Mouse (Mus musculus): ENCODE results near the gene Trappc10. TPM values are rescaled to one million over a fixed set of nuclear protein-coding genes. Genes with fewer than 3 reads are reported as not detected.

The Trappc10 gene
- polyA plus RNA-seq, 1 experiment = 22.0 TPM

GRCm38 (mm10) chr10:78148834-78149766, 95.3 kb downstream of the Trappc10 start:
- H3K4me1 ChIP-seq (ENCODE audit: control insufficient read depth, insufficient read depth, low read length) = no peaks in the 10 kb centered on the region
- H3K27ac ChIP-seq (ENCODE audit: insufficient read depth, low read length) = no peak overlapping the region
- no peaks in the 10 kb centered on the region for H3K9me3 ChIP-seq (replicated peaks; ENCODE audit: control insufficient read depth, insufficient read depth, low read length, poor library complexity, severe bottlenecking)
- no peaks in the 10 kb centered on the region for H3K36me3 ChIP-seq (ENCODE audit: control insufficient read depth, insufficient read depth, low read length, poor library complexity, severe bottlenecking)
- H3K9ac ChIP-seq (ENCODE audit: low read depth, poor library complexity, severe bottlenecking) = no peak overlapping the region
- TF ChIP-seq POLR2A (IDR thresholded peaks at IDR 0.05; ENCODE audit: insufficient read depth, low read length) (no peak), EP300 (IDR thresholded peaks at IDR 0.05; ENCODE audit: insufficient read depth, low read depth, low read length) (no peak)
- no peak overlapping the region for H3K4me3 ChIP-seq (ENCODE audit: low read depth, low read length)
- no peaks in the 10 kb centered on the region for H3K27me3 ChIP-seq (ENCODE audit: control insufficient read depth, insufficient read depth, low read length, poor library complexity, severe bottlenecking)

DNA sequence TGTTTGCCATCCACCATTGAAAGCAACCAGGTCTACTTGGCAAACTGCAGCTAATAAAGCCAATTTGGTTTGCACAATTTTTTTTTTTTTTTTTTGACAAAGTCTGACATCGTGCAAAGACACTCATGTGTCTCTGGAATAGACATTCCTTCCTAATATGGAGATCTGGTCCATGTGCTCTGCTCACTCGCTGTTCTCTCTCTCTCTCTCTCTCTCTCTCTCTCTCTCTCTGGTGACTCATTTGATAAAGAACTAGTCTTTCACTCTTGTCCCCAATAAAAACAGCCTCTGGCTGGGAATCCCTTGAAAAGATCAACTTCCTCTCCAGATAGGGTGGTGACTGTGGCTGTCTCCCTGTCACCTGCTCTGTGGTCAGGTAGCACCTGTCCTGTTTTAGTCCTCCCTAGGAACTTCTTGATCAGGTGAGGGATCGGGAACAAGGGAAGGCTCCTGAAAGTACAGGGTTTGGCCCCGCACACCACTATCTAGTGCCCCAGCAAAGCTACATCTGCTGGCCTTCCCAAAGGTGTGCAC, 96.5 kb downstream of the Trappc10 start:
- Histone ChIP-seq H3K27ac (ENCODE audit: insufficient read depth, low read length) (no peak overlapping the region), H3K9me3 (replicated peaks; ENCODE audit: control insufficient read depth, insufficient read depth, low read length, poor library complexity, severe bottlenecking) (no peaks in the 10 kb centered on the region), H3K27me3 (ENCODE audit: control insufficient read depth, insufficient read depth, low read length, poor library complexity, severe bottlenecking) (no peaks in the 10 kb centered on the region), H3K4me3 (ENCODE audit: low read depth, low read length) (no peak overlapping the region), H3K36me3 (ENCODE audit: control insufficient read depth, insufficient read depth, low read length, poor library complexity, severe bottlenecking) (no peaks in the 10 kb centered on the region), H3K9ac (ENCODE audit: low read depth, poor library complexity, severe bottlenecking) (no peak overlapping the region), H3K4me1 (ENCODE audit: control insufficient read depth, insufficient read depth, low read length) (no peaks in the 10 kb centered on the region)
- no peak for TF ChIP-seq EP300 (IDR thresholded peaks at IDR 0.05; ENCODE audit: insufficient read depth, low read depth, low read length)
- no peak for TF ChIP-seq CTCF (IDR thresholded peaks at IDR 0.05; ENCODE audit: low read depth, low read length)
- TF ChIP-seq POLR2A (IDR thresholded peaks at IDR 0.05; ENCODE audit: insufficient read depth, low read length) = no peak

DNA sequence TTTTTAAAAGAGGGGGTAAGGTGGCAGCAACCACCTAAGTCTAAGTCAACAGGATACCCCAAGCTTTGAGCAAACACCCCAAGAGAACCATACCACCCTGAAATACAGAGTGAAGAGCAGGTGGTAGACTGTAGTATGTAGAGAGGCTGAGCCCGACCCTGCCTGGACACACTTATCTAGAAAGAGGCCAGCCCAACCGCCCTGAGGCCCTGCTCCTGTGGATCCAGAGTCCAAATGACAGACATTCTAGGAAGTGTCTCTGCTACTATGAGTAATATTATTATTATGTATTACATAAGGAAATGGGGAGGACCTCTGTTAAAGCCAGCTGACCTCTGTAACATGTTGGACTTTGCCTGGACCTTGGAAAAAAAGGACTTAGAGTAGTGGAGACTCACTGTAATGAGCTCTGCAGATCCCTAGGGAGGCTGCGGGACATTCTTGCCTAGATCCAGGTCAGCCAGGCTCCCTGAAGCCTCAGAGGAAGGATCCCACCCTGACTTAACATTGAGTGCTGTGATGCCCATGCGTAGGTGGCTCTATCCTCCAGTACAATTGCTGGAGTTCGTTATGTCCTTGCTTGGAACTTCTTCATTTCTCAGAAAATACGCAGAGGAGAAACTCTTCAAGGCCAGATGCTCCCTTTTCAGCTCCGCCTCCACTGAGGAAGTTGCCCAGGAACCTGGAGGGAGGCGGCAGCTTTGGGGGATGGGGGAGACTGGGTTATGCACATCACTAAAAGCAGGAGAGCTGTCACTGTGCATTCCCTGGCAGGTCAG, 100.5 kb downstream of the Trappc10 start:
- TF ChIP-seq POLR2A (IDR thresholded peaks at IDR 0.05; ENCODE audit: insufficient read depth, low read length) (no peak), EP300 (IDR thresholded peaks at IDR 0.05; ENCODE audit: insufficient read depth, low read depth, low read length) (no peak), CTCF (IDR thresholded peaks at IDR 0.05; ENCODE audit: low read depth, low read length) (no peak)
- no peaks in the 10 kb centered on the region for H3K27me3 ChIP-seq (ENCODE audit: control insufficient read depth, insufficient read depth, low read length, poor library complexity, severe bottlenecking)

DNA sequence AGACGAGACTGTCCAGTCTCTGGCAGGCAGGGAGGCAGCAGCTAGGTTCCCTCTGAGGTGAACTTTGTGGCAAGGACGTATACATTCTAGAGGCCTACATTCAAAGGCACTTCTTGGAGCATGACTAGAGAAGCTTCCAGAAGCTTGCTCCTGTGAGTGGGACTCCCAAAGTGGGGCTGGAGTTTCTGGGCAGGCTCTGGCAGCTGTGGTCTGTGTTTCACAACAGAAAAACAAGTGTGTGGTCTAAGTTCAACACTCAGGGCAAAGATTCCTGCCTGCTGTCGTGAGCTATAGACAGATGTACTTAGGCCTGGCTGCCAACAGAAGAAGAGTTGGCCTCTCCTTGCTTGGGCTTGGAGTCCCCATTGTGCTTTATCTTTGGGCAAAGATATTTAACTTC, 103.6 kb downstream of the Trappc10 start:
- Histone ChIP-seq H3K27ac (ENCODE audit: insufficient read depth, low read length) (no peak overlapping the region), H3K4me1 (ENCODE audit: control insufficient read depth, insufficient read depth, low read length) (no peaks in the 10 kb centered on the region), H3K36me3 (ENCODE audit: control insufficient read depth, insufficient read depth, low read length, poor library complexity, severe bottlenecking) (no peaks in the 10 kb centered on the region), H3K9ac (ENCODE audit: low read depth, poor library complexity, severe bottlenecking) (no peak overlapping the region), H3K27me3 (ENCODE audit: control insufficient read depth, insufficient read depth, low read length, poor library complexity, severe bottlenecking) (no peaks in the 10 kb centered on the region), H3K4me3 (ENCODE audit: low read depth, low read length) (no peak overlapping the region), H3K9me3 (replicated peaks; ENCODE audit: control insufficient read depth, insufficient read depth, low read length, poor library complexity, severe bottlenecking) (no peaks in the 10 kb centered on the region)
- no peak for TF ChIP-seq EP300 (IDR thresholded peaks at IDR 0.05; ENCODE audit: insufficient read depth, low read depth, low read length)
- TF ChIP-seq CTCF (IDR thresholded peaks at IDR 0.05; ENCODE audit: low read depth, low read length) = no peak
- no peak for TF ChIP-seq POLR2A (IDR thresholded peaks at IDR 0.05; ENCODE audit: insufficient read depth, low read length)

More for the DNA sequence above, 100.5 kb downstream of the Trappc10 start:
- Histone ChIP-seq H3K4me1 (ENCODE audit: control insufficient read depth, insufficient read depth, low read length) (no peaks in the 10 kb centered on the region), H3K4me3 (ENCODE audit: low read depth, low read length) (no peak overlapping the region), H3K27ac (ENCODE audit: insufficient read depth, low read length) (no peak overlapping the region), H3K36me3 (ENCODE audit: control insufficient read depth, insufficient read depth, low read length, poor library complexity, severe bottlenecking) (no peaks in the 10 kb centered on the region), H3K9me3 (replicated peaks; ENCODE audit: control insufficient read depth, insufficient read depth, low read length, poor library complexity, severe bottlenecking) (no peaks in the 10 kb centered on the region), H3K9ac (ENCODE audit: low read depth, poor library complexity, severe bottlenecking) (no peak overlapping the region)

DNA sequence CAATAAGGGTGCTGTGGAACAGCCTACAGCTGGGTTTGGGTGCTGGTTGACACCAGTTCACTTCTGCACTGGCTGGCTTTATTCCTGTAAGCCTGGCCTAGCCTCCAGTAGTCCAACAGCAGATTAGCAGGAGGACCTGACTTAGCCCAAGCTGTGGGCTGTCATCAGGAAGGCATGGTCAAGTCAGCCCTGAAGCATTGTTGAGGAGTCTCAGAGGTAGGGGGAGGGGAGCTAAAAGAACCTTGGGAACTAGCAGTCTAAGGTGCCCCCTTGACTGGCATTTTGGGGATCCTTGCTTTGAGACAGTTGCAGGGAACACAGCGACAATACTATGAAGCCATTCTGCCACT, 104.2 kb downstream of the Trappc10 start:
- TF ChIP-seq EP300 (IDR thresholded peaks at IDR 0.05; ENCODE audit: insufficient read depth, low read depth, low read length) (no peak), POLR2A (IDR thresholded peaks at IDR 0.05; ENCODE audit: insufficient read depth, low read length) (no peak), CTCF (IDR thresholded peaks at IDR 0.05; ENCODE audit: low read depth, low read length) (no peak)
- Histone ChIP-seq H3K9ac (ENCODE audit: low read depth, poor library complexity, severe bottlenecking) (no peak overlapping the region), H3K27me3 (ENCODE audit: control insufficient read depth, insufficient read depth, low read length, poor library complexity, severe bottlenecking) (no peaks in the 10 kb centered on the region), H3K36me3 (ENCODE audit: control insufficient read depth, insufficient read depth, low read length, poor library complexity, severe bottlenecking) (no peaks in the 10 kb centered on the region), H3K4me1 (ENCODE audit: control insufficient read depth, insufficient read depth, low read length) (no peaks in the 10 kb centered on the region), H3K27ac (ENCODE audit: insufficient read depth, low read length) (no peak overlapping the region), H3K9me3 (replicated peaks; ENCODE audit: control insufficient read depth, insufficient read depth, low read length, poor library complexity, severe bottlenecking) (no peaks in the 10 kb centered on the region), H3K4me3 (ENCODE audit: low read depth, low read length) (no peak overlapping the region)

All from ES-Bruce4 (cell line).